Mouse (Mus musculus) ES-E14 (cell line): ENCODE measurements around the gene Proser3. TPM values are rescaled to one million over a fixed set of nuclear protein-coding genes. Genes with fewer than 3 reads are reported as not detected.
A peak's percentile ranks its signal among the peaks of the same experiment; 100 is the strongest.

Experiments
- DNase-seq: peaks from one replicate; pipeline ENCODE4 v3.0.0-alpha.2; 2013; ENCODE audit warnings: low read depth, low spot score
- H3K27ac ChIP-seq: 2 replicates; pipeline ENCODE4 v1.5.1; 2012; ENCODE audit warnings: low read depth, mild to moderate bottlenecking, low read length, moderate library complexity, mixed read lengths; ENCODE audit not compliant: poor library complexity, insufficient read depth, severe bottlenecking
- H3K36me3 ChIP-seq: 2 replicates; pipeline ENCODE4 v1.6.1; 2012; ENCODE audit warnings: mild to moderate bottlenecking, low read length, moderate library complexity, mixed read lengths; ENCODE audit not compliant: control insufficient read depth, poor library complexity, insufficient read depth, severe bottlenecking
- H3K4me1 ChIP-seq, 2 experiments: fragments of 150-350 bp in 1 of 2; sonication (generic) in 1 of 2; 2 replicates each; pipeline ENCODE4 v1.6.1; 2012; ENCODE audit warnings: low read length in 2 of 2, mild to moderate bottlenecking in 1 of 2, mixed read lengths in 1 of 2; ENCODE audit not compliant: control insufficient read depth in 2 of 2, insufficient read depth in 2 of 2, poor library complexity in 1 of 2
- H3K4me3 ChIP-seq, 2 experiments: fragments of 150-350 bp in 1 of 2; sonication (generic) in 1 of 2; 2 replicates each; pipeline ENCODE4 v1.5.1; 2012; ENCODE audit warnings: low read length in 2 of 2, low read depth in 1 of 2, mild to moderate bottlenecking in 1 of 2, mixed read lengths in 1 of 2; ENCODE audit not compliant: insufficient read depth in 1 of 2, poor library complexity in 1 of 2, severe bottlenecking in 1 of 2
- H3K9ac ChIP-seq: 2 replicates; pipeline ENCODE4 v1.6.1; 2012; ENCODE audit warnings: low read depth, mild to moderate bottlenecking, low read length, mixed read lengths; ENCODE audit not compliant: poor library complexity, insufficient read depth, severe bottlenecking
- H3K9me3 ChIP-seq: fragments of 150-350 bp; sonication (generic); 2 replicates; pipeline ENCODE4 v1.6.1; 2012; ENCODE audit warnings: low read depth, mild to moderate bottlenecking, low read length; ENCODE audit not compliant: control insufficient read depth, insufficient read depth
- CHD2 ChIP-seq: IDR thresholded peaks from 2 replicates; pipeline ENCODE4 v1.6.1; 2014; ENCODE audit warnings: mild to moderate bottlenecking, low read depth, low read length, inconsistent platforms
- HCFC1 ChIP-seq: IDR thresholded peaks from 2 replicates; pipeline ENCODE4 v1.6.1; 2012; ENCODE audit warnings: low read length, inconsistent platforms, borderline replicate concordance; ENCODE audit not compliant: insufficient read depth
- MAFK ChIP-seq: IDR thresholded peaks from 2 replicates; pipeline ENCODE4 v1.6.1; 2014; ENCODE audit warnings: mild to moderate bottlenecking, low read depth, low read length, inconsistent platforms; ENCODE audit not compliant: insufficient read depth
- ZC3H11A ChIP-seq: IDR thresholded peaks from 2 replicates; pipeline ENCODE4 v1.6.1; 2012; ENCODE audit warnings: low read depth, mild to moderate bottlenecking, inconsistent platforms, low read length, borderline replicate concordance
- ZNF384 ChIP-seq: IDR thresholded peaks from 2 replicates; pipeline ENCODE4 v1.6.1; 2012; ENCODE audit warnings: low read depth, low read length, inconsistent platforms
- in situ Hi-C, 2 experiments: fragments of 600-800 bp; cut with MboI; formaldehyde crosslinking; loops; one replicate each; pipeline ENCODE4 v1.15.1; 2025; ENCODE audit warnings: low sequenced_read_pairs in 2 of 2, inconsistent platforms in 1 of 2; ENCODE audit not compliant: unreplicated experiment in 2 of 2
- total RNA-seq: library from RNA; depleted of rRNA; stranded (reverse); fragments of 300-350 nt; gene quantifications from 2 replicates; pipeline ENCODE4 v1.2.3, GENCODE M21; 2012

The Proser3 gene
- total RNA-seq, 1 experiment, result 6.8 TPM

DNA sequence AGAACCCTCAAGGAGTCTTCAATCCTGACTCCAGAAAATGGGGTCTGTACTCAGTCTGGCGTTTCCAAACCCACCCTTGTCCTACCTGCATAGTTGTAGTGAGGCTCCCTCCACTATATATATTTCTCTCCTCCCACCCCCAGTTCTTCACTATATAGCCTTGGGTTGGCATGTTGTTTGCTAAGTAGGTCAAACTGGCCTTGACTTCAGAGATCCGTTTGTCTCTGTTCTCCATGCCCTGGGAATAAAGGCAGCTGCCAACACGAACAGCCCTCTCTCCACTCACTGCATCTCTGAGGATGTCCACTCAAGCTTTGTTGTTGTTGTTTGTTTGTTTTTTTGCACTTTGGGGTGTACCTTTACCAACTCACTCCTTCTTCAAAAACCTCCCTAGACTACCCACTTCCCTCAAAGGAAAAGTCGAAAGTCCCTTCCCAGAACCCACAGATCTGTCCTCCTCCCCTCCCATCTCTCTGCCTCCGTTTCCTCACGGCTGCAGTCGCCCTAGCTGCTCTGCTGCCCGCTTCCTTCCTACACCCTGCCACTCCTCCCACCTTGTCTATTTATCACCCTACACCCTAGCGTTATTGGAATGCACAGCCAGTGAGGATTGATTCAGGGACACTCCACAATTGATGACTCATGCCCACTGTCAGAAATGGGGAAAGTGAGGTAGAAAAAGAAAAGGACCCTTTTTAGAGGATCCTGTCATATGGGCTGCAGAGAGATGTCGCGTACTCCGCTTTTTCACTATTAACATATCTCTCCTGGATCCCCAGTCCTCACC, 6.8 kb upstream of the Proser3 start:
- Histone ChIP-seq H3K27ac (no peak overlapping the region), H3K9me3 (no peaks in the 10 kb centered on the region), H3K4me3 (peak overlapping the region; percentile 79 to 96), H3K36me3 (peaks cover 18% of the 10 kb centered on the region), H3K4me1 (peaks cover 4 to 12% of the 10 kb centered on the region in 2 experiments; a peak in 2 of 4 replicates), H3K9ac (peak overlapping the region; percentile 77)
- DNase-seq, result no peak
- in situ Hi-C loops, result no loop called here
- TF ChIP-seq ZNF384, result no peak
- no peak for TF ChIP-seq ZC3H11A
- TF ChIP-seq MAFK, result no peak
- TF ChIP-seq CHD2, result no peak

DNA sequence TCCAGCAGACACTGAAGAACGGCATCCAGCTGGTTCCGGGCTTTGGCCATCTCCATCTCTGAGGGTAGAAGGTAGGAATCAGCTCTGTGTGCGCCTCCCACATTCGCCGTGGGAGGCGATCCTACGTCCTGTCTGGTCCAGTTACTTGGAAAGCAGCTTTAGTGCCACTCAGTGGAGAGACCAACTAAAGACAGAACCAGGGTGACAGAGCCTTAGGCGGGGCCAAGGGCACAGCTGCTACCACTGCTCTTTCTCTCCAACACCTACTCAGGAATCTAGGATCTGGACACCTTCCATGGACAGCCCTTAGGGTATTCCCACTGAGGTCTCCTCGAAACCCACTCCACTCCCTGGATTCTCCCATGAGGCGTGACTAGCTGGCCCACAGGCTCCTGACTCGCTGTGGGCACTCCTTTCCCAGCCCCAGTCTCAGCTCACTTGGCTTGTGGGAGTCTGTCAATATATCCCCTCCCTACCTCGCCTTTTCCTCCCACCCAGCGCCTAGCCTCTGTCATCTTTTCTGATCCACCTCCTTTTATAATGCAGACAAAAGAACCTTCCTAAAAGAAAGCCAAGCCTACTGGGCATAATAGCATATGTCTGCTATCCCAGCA, 5.9 kb upstream of the Proser3 start:
- in situ Hi-C loops, result no loop called here
- H3K4me3 ChIP-seq, result no peak overlapping the region

DNA sequence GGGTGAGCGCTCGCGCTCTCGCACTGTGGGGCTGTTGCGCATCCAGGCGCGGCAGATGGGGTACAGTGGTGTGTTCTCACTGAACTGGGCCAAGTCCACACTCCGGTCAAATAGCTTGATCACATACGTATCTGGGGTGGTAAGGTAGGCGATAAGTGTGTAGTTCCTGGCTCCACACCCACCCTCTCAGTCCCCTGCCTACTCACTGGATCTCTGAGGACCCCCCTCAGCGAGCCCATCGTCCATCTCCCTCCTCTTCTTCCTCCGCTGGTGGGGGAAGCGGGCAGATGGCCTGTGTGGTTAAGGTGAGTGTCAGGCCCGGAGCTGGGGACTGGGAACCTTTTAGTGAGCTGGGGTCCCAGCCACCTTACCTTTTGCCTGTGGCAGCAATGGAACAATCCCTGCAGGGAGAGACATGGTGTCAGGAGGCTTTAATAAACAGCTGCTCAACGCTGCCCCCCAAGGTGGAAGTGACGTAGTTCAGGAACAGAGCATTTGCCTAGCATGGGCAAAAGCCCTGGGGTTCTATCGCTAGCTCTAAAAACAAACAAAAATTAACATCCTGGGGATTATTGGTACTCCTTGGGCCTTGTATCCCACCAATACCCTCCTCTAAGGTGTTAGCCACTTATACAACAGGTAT, 4.9 kb upstream of the Proser3 start:
- H3K4me1 ChIP-seq, result peaks cover 4 to 17% of the 10 kb centered on the region in 2 experiments; a peak in 3 of 4 replicates
- peaks cover 18% of the 10 kb centered on the region for H3K36me3 ChIP-seq
- no peak overlapping the region for H3K9ac ChIP-seq
- H3K4me3 ChIP-seq, result no peak overlapping the region
- H3K27ac ChIP-seq, result no peak overlapping the region
- in situ Hi-C loops, result no loop called here
- TF ChIP-seq CHD2 (no peak), ZNF384 (no peak), ZC3H11A (no peak), HCFC1 (no peak), MAFK (no peak)
- no peak for DNase-seq
- no peaks in the 10 kb centered on the region for H3K9me3 ChIP-seq

More for the DNA sequence above, 5.9 kb upstream of the Proser3 start:
- DNase-seq, result no peak
- H3K9me3 ChIP-seq, result no peaks in the 10 kb centered on the region
- H3K36me3 ChIP-seq, result peaks cover 18% of the 10 kb centered on the region
- peaks cover 4 to 17% of the 10 kb centered on the region in 2 experiments; a peak in 3 of 4 replicates for H3K4me1 ChIP-seq
- H3K9ac ChIP-seq, result no peak overlapping the region
- TF ChIP-seq ZNF384 (no peak), CHD2 (no peak), HCFC1 (no peak), ZC3H11A (no peak), MAFK (no peak)
- no peak overlapping the region for H3K27ac ChIP-seq

DNA sequence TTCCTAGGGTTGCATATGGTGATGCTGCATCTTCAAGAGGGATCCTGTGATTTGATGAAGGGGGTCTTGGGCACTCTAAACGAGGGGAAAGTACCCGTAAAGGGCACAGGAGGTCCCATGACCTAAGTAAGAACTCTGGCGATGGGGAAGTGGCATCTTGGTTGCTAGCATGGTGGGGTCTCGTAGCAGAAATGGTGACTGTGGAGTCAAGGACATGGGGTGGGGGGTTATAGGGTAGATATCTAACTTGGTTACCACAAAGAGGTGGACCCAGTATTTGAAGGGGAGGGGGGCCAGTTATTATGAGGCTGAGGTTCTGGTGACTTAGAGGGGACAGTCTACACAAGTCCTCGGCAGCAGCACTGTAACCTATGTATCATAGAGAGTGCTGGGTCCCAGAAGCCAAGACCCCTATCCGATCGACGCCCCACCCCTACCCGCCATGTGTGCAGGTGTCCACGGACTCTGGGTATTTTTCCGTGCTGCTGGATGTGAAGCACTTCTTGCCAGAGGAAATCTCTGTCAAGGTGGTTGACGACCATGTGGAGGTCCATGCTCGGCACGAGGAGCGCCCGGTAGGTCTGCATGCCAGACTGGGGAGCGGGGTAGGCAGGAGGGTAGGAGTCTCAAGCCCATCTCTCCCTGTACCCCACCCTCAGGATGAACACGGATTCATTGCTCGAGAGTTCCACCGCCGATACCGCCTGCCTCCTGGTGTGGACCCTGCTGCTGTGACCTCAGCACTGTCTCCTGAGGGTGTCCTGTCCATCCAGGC, 1.9 kb upstream of the Proser3 start:
- no peak for DNase-seq
- in situ Hi-C loops, result no loop called here
- H3K9ac ChIP-seq, result no peak overlapping the region
- H3K27ac ChIP-seq, result no peak overlapping the region
- H3K36me3 ChIP-seq, result peaks cover 18% of the 10 kb centered on the region
- H3K4me1 ChIP-seq, result peaks cover 0 to 15% of the 10 kb centered on the region in 2 experiments; a peak in 2 of 4 replicates
- TF ChIP-seq CHD2, result no peak
- no peak for TF ChIP-seq HCFC1
- no peak for TF ChIP-seq ZNF384
- TF ChIP-seq ZC3H11A, result no peak
- TF ChIP-seq MAFK, result no peak
- H3K4me3 ChIP-seq, result peak overlapping the region in 1 of 2 experiments; percentile 41; a peak in 2 of 4 replicates
- no peaks in the 10 kb centered on the region for H3K9me3 ChIP-seq
